Mouse (Mus musculus): ENCODE data around the gene Zfp292.

DNA sequence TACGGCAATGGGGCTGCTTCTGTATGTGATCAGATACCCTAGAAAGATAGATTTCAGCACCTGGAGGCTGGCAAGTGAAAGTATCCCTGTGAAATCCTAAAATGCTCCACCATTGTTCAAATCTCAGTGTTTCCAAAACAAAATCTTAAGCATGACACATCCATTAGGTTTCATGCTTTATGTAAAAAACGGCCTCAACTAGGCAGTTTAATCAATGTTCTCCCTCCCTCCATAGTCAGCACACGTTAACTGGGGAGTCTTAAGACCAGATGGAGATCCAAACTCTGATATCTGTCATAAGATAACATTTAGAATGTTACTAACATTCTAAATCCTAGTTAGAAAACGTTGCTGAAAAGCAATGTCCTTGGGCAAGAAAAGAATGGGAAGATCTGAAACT is 909 bp downstream of the Zfp292 start:
- no peak for TF ChIP-seq CTCF (IDR thresholded peaks at IDR 0.05; ENCODE audit: low read depth)
- no peak for TF ChIP-seq EP300 (IDR thresholded peaks at IDR 0.05; ENCODE audit: low read depth)

Data from liver, embryonic 14.5 days (tissue).